10 mouse cellular contexts compared by ENCODE assay signal in the genomic region with DNA sequence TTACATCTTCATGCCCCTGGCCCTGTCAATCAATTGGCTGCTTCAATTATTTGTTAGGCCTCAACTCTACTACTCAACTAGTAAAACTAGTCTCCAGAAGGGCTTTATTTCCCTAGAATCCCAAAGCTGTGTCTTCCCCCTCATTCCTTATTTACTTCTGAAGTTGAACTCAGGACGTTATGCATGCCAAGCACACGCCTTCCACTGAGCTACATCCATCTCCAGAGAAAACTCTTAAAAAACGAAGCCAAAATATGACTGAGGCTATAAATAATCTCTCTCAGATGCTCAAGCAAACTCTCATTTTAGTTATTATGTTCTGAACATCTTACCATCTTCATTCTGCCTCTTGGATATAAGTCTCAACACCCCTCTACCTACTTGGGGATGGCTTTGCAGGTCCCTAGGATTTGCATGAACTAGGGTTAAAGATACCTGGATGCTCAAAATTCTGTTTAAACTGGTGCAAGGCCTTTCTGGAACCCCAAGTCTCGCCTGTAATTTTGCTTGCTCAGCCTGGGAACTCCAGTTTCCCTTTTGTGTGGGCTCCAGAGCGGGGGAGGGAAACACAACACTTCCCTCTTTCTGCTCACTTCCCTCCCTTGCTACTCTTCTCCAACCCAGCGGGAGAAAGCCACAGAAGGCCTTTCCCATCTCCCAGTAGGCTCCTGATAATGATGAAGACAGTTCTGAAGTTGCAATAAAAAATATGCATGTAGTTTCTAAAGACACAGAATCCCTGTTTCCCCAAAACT. TPM values are rescaled to one million over a fixed set of nuclear protein-coding genes. Genes with fewer than 3 reads are reported as not detected.
DNase-seq lines count a peak whose midpoint lies in the region; ATAC-seq and TF ChIP-seq lines count a peak whose summit lies in the region.
"Had no signal": no experiment of that assay in that cellular context is flagged by ENCODE, and none has a peak within 500 bp of the region (broad histone marks: within the 10 kb centered on the region; RNA-seq: fewer than 3 reads in every experiment).

No protein-coding gene starts in this region.

- ATAC-seq in kidney, embryonic 15.5 days (replicated peaks; ENCODE audit: low FRiP score) = no peak
- ATAC-seq in midbrain, postnatal 0 days (ENCODE audit: low FRiP score) = no peak
- no peak for ATAC-seq in midbrain, embryonic 14.5 days (ENCODE audit: low FRiP score, low TSS enrichment)
- ATAC-seq in embryonic facial prominence, embryonic 15.5 days (ENCODE audit: insufficient number of reproducible peaks, low FRiP score, low TSS enrichment, low read depth) = no peak
- ATAC-seq in neutrophil, adult 5-6 weeks (ENCODE audit: extremely low read depth, insufficient number of reproducible peaks, low FRiP score, poor library complexity, severe bottlenecking) = peak; percentile 67
- ATAC-seq: midbrain, embryonic 16.5 days had no signal

- TF ChIP-seq POLR2A in kidney, adult 2 months (IDR thresholded peaks at IDR 0.05; ENCODE audit: low read depth, low read length) = no peak

- no peak overlapping the region for H3K9ac ChIP-seq in kidney, embryonic 15.5 days
- H3K9ac ChIP-seq in midbrain, postnatal 0 days (replicated peaks; ENCODE audit: low read length, poor library complexity, severe bottlenecking) = no peak overlapping the region
- no peak overlapping the region for H3K9ac ChIP-seq in midbrain, embryonic 14.5 days (replicated peaks; ENCODE audit: low read length)
- no peak overlapping the region for H3K9ac ChIP-seq in embryonic facial prominence, embryonic 15.5 days

- H3K36me3 ChIP-seq in kidney, adult 2 months (ENCODE audit: control insufficient read depth, insufficient read depth, low read length) = no peaks in the 10 kb centered on the region
- no peaks in the 10 kb centered on the region for H3K36me3 ChIP-seq in kidney, embryonic 15.5 days
- H3K36me3 ChIP-seq in midbrain, postnatal 0 days (ENCODE audit: insufficient read depth, low read length) = no peaks in the 10 kb centered on the region
- no peaks in the 10 kb centered on the region for H3K36me3 ChIP-seq in midbrain, embryonic 14.5 days (ENCODE audit: control insufficient read depth, insufficient read depth, low read length)
- no peaks in the 10 kb centered on the region for H3K36me3 ChIP-seq in embryonic facial prominence, embryonic 15.5 days
- H3K36me3 ChIP-seq: G1E had no signal

- no peaks in the 10 kb centered on the region for H3K27me3 ChIP-seq in kidney, adult 2 months (replicated peaks; ENCODE audit: control insufficient read depth, insufficient read depth, low read length)
- no peaks in the 10 kb centered on the region for H3K27me3 ChIP-seq in kidney, embryonic 15.5 days
- H3K27me3 ChIP-seq in midbrain, postnatal 0 days (ENCODE audit: insufficient read depth, low read length) = no peaks in the 10 kb centered on the region
- no peaks in the 10 kb centered on the region for H3K27me3 ChIP-seq in midbrain, embryonic 14.5 days (ENCODE audit: control insufficient read depth, insufficient read depth, low read length)
- no peaks in the 10 kb centered on the region for H3K27me3 ChIP-seq in embryonic facial prominence, embryonic 15.5 days

- no peak overlapping the region for H3K4me3 ChIP-seq in kidney, adult 2 months (ENCODE audit: insufficient read depth, low read depth, low read length)
- H3K4me3 ChIP-seq in kidney, embryonic 15.5 days (replicated peaks) = no peak overlapping the region
- H3K4me3 ChIP-seq in midbrain, postnatal 0 days (ENCODE audit: low read depth, low read length) = no peak overlapping the region
- no peak overlapping the region for H3K4me3 ChIP-seq in midbrain, embryonic 14.5 days (replicated peaks; ENCODE audit: low read depth, low read length)
- no peak overlapping the region for H3K4me3 ChIP-seq in embryonic facial prominence, embryonic 15.5 days (replicated peaks)

- H3K4me1 ChIP-seq in kidney, adult 2 months (ENCODE audit: control insufficient read depth, insufficient read depth, low read length) = no peaks in the 10 kb centered on the region
- no peaks in the 10 kb centered on the region for H3K4me1 ChIP-seq in kidney, embryonic 15.5 days
- H3K4me1 ChIP-seq in midbrain, postnatal 0 days (ENCODE audit: insufficient read depth, low read length) = no peaks in the 10 kb centered on the region
- H3K4me1 ChIP-seq in midbrain, embryonic 14.5 days (ENCODE audit: control insufficient read depth, insufficient read depth, low read length) = no peaks in the 10 kb centered on the region
- H3K4me1 ChIP-seq in embryonic facial prominence, embryonic 15.5 days = 0 out of 2 replicates have a peak, but pooled peaks cover 7% of the 10 kb centered on the region

- TF ChIP-seq CTCF in kidney, adult 2 months (conservative IDR thresholded peaks at IDR 0.05; ENCODE audit: insufficient read depth, insufficient read length, low read depth, low read length) = no peak
- TF ChIP-seq CTCF in midbrain, postnatal 0 days (IDR thresholded peaks at IDR 0.05) = no peak

- no peaks in the 10 kb centered on the region for H3K9me3 ChIP-seq in kidney, embryonic 15.5 days (replicated peaks)
- no peaks in the 10 kb centered on the region for H3K9me3 ChIP-seq in midbrain, postnatal 0 days (ENCODE audit: low read length)
- H3K9me3 ChIP-seq in midbrain, embryonic 14.5 days (ENCODE audit: control insufficient read depth, low read length) = no peaks in the 10 kb centered on the region
- no peaks in the 10 kb centered on the region for H3K9me3 ChIP-seq in embryonic facial prominence, embryonic 15.5 days (replicated peaks)
- H3K9me3 ChIP-seq: G1E had no signal

- no peak overlapping the region for H3K4me2 ChIP-seq in kidney, embryonic 15.5 days
- no peak overlapping the region for H3K4me2 ChIP-seq in midbrain, postnatal 0 days (ENCODE audit: low read depth, low read length, poor library complexity, severe bottlenecking)
- no peak overlapping the region for H3K4me2 ChIP-seq in midbrain, embryonic 14.5 days (ENCODE audit: low read length)
- no peak overlapping the region for H3K4me2 ChIP-seq in embryonic facial prominence, embryonic 15.5 days (replicated peaks)

- no peak overlapping the region for H3K27ac ChIP-seq in kidney, adult 2 months (ENCODE audit: insufficient read depth, low read depth, low read length)
- H3K27ac ChIP-seq in kidney, embryonic 15.5 days = no peak overlapping the region
- H3K27ac ChIP-seq in midbrain, postnatal 0 days (ENCODE audit: low read depth, low read length) = no peak overlapping the region
- H3K27ac ChIP-seq in midbrain, embryonic 14.5 days (replicated peaks; ENCODE audit: low read depth, low read length) = no peak overlapping the region
- peak overlapping the region; percentile 18 for H3K27ac ChIP-seq in embryonic facial prominence, embryonic 15.5 days (replicated peaks)

- peak; percentile 19 for DNase-seq in kidney, adult 2 months
- DNase-seq in midbrain, postnatal 0 days (ENCODE audit: low spot score) = peak; percentile 7
- DNase-seq in midbrain, embryonic 14.5 days = no peak
- DNase-seq in urinary bladder, postnatal 36 days (ENCODE audit: low spot score in 2 of 2) = no peak
- DNase-seq in urinary bladder, adult 18-20 months (ENCODE audit: low spot score in 2 of 2) = no peak

- WGBS in kidney, adult 2 months = 66% methylated on average over 6 of the region's 6 CpGs
- 64% methylated on average over 6 of the region's 6 CpGs for WGBS in kidney, embryonic 15.5 days
- 54% methylated on average over 6 of the region's 6 CpGs for WGBS in midbrain, postnatal 0 days
- 67% methylated on average over 6 of the region's 6 CpGs for WGBS in midbrain, embryonic 14.5 days
- 50% methylated on average over 6 of the region's 6 CpGs for WGBS in embryonic facial prominence, embryonic 15.5 days

RNA-seq across cellular contexts. Expression of gene Capza2, which starts 7.2 kb away (rescaled TPM):
- 13.8 and 24.3 TPM in 2 replicates for polyA plus RNA-seq in kidney, adult 2 months (2012; rRNA removed)
- polyA plus RNA-seq in kidney, embryonic 15.5 days (2015; fragmentation: Nextera tagmentation; extraction: Ambion mirVana) = 212 and 226 TPM in 2 replicates
- total RNA-seq in midbrain, postnatal 0 days (2014; rRNA removed) = 136 and 173 TPM in 2 replicates
- 233 and 235 TPM in 2 replicates for polyA plus RNA-seq in midbrain, postnatal 0 days (2015; fragmentation: Nextera tagmentation; extraction: Ambion mirVana)
- 246 and 272 TPM in 2 replicates for polyA plus RNA-seq in midbrain, embryonic 14.5 days (2014; fragmentation: Nextera tagmentation; extraction: Ambion mirVana)
- polyA plus RNA-seq in embryonic facial prominence, embryonic 15.5 days (2015; fragmentation: Nextera tagmentation; extraction: Ambion mirVana) = 193 and 194 TPM in 2 replicates
- total RNA-seq in neutrophil, adult 5-6 weeks (2017) = 326 and 336 TPM in 2 replicates

Comparison
In these comparisons a context has a peak if more than half of its experiments do, and no peak if none do; other contexts are left out.
1. DNase-seq: peak in kidney, adult 2 months (single experiment) and midbrain, postnatal 0 days (single experiment); none in midbrain, embryonic 14.5 days (single experiment), urinary bladder, postnatal 36 days (0 of 2) and urinary bladder, adult 18-20 months (0 of 2).